Mouse (Mus musculus): ENCODE measurements at regions not wholly inside any gene's neighbourhood (a gene's known extent, or its start where the extent isn't known, plus 50 kb on each side); places are given as distances from the start of the nearest gene placed in this dataset.

- no peak for TF ChIP-seq MAFK (IDR thresholded peaks at IDR 0.05; ENCODE audit: insufficient read depth, low read depth, low read length)
- TF ChIP-seq CHD2 (IDR thresholded peaks at IDR 0.05; ENCODE audit: low read depth, low read length) = no peak
- no peak for TF ChIP-seq ZNF384 (IDR thresholded peaks at IDR 0.05; ENCODE audit: low read depth, low read length)
Measured at GRCm38 (mm10) chr10:29592906-29593305, 57.2 kb upstream of the Rspo3 start.
